Mouse (Mus musculus) CH12.LX (cell line): ENCODE data around the gene Tbca. TPM values are rescaled to one million over a fixed set of nuclear protein-coding genes. Genes with fewer than 3 reads are reported as not detected.

ENCODE experiments used
- DNase-seq: peaks from one replicate; pipeline ENCODE4 v3.0.0-alpha.2; 2013; ENCODE audit errors: extremely low read depth
- H3K27ac ChIP-seq: 2 replicates; pipeline ENCODE4 v1.5.1; 2012; ENCODE audit warnings: low read depth, mild to moderate bottlenecking, control low read depth, moderate library complexity; ENCODE audit not compliant: insufficient read depth
- H3K27me3 ChIP-seq: replicated peaks from 2 replicates; pipeline ENCODE3; 2012; ENCODE audit warnings: inconsistent platforms
- H3K36me3 ChIP-seq, 2 experiments: replicated peaks in 1 of 2; 2 replicates each; pipeline versions ENCODE3 to v1.6.1; 2012; ENCODE audit warnings: inconsistent platforms in 1 of 2, low read length in 1 of 2, mild to moderate bottlenecking in 1 of 2, mixed read lengths in 1 of 2, moderate library complexity in 1 of 2; ENCODE audit not compliant: control insufficient read depth in 1 of 2, insufficient read depth in 1 of 2
- H3K4me1 ChIP-seq, 2 experiments: 2 replicates each; pipeline ENCODE4 v1.6.1; 2012; ENCODE audit warnings: inconsistent platforms in 1 of 2, moderate library complexity in 1 of 2; ENCODE audit not compliant: insufficient read depth in 2 of 2, control insufficient read depth in 1 of 2
- H3K4me2 ChIP-seq: 2 replicates; pipeline ENCODE4 v1.6.1; 2012; ENCODE audit warnings: low read depth, mild to moderate bottlenecking, control low read depth; ENCODE audit not compliant: poor library complexity, insufficient read depth, severe bottlenecking
- H3K4me3 ChIP-seq, 3 experiments: fragments of 150-350 bp in 1 of 3; sonication (generic) in 1 of 3; replicated peaks in 1 of 3; 2 replicates each; pipeline versions ENCODE3 to v1.5.1; 2011 to 2012; ENCODE audit warnings: low read depth in 2 of 3, low read length in 2 of 3, mild to moderate bottlenecking in 2 of 3, moderate library complexity in 2 of 3, control low read depth in 1 of 3, improper control_type of control experiment in 1 of 3, inconsistent platforms in 1 of 3, mixed read lengths in 1 of 3; ENCODE audit not compliant: poor library complexity in 1 of 3
- H3K79me2 ChIP-seq: replicated peaks from 2 replicates; pipeline ENCODE4 v1.6.1; 2012; ENCODE audit warnings: mild to moderate bottlenecking, moderate library complexity; ENCODE audit not compliant: control insufficient read depth, poor library complexity, insufficient read depth, severe bottlenecking; ENCODE audit errors: extremely low read depth
- H3K9ac ChIP-seq: 2 replicates; pipeline ENCODE4 v1.6.1; 2012; ENCODE audit warnings: low read depth, mild to moderate bottlenecking, control low read depth, moderate library complexity; ENCODE audit not compliant: insufficient read depth
- H3K9me3 ChIP-seq: replicated peaks from 2 replicates; pipeline ENCODE3; 2012; ENCODE audit warnings: low read length, inconsistent platforms, mixed read lengths
- E2F4 ChIP-seq: IDR thresholded peaks from 2 replicates; pipeline ENCODE4 v1.6.1; 2011; ENCODE audit warnings: low read depth, low read length, improper control_type of control experiment; ENCODE audit not compliant: insufficient replicate concordance
- ELF1 ChIP-seq: IDR thresholded peaks from 2 replicates; pipeline ENCODE4 v1.6.1; 2014; ENCODE audit warnings: low read depth, mild to moderate bottlenecking, inconsistent platforms, low read length, improper control_type of control experiment
- EP300 ChIP-seq: IDR thresholded peaks from 2 replicates; pipeline ENCODE4 v1.6.1; 2011; ENCODE audit warnings: low read length, improper control_type of control experiment
- HCFC1 ChIP-seq: IDR thresholded peaks from 2 replicates; pipeline ENCODE4 v1.6.1; 2012; ENCODE audit warnings: low read depth, mild to moderate bottlenecking, inconsistent platforms, low read length, improper control_type of control experiment
- IRF4 ChIP-seq: IDR thresholded peaks from 2 replicates; pipeline ENCODE4 v1.6.1; 2014; ENCODE audit warnings: low read depth, mild to moderate bottlenecking, inconsistent platforms, low read length, improper control_type of control experiment
- JUN ChIP-seq: IDR thresholded peaks from 2 replicates; pipeline ENCODE4 v1.6.1; 2011; ENCODE audit warnings: low read depth, mild to moderate bottlenecking, low read length, improper control_type of control experiment, moderate library complexity; ENCODE audit not compliant: insufficient read depth
- KAT2A ChIP-seq: IDR thresholded peaks from 2 replicates; pipeline ENCODE4 v1.6.1; 2012; ENCODE audit warnings: low read length, improper control_type of control experiment, inconsistent platforms; ENCODE audit not compliant: insufficient replicate concordance
- MYC ChIP-seq: IDR thresholded peaks from 2 replicates; pipeline ENCODE4 v1.6.1; 2011; ENCODE audit warnings: low read depth, mild to moderate bottlenecking, improper control_type of control experiment, low read length
- NELFE ChIP-seq: IDR thresholded peaks from 2 replicates; pipeline ENCODE4 v1.6.1; 2011; ENCODE audit warnings: low read depth, low read length, improper control_type of control experiment
- POLR2A ChIP-seq: IDR thresholded peaks from 2 replicates; pipeline ENCODE4 v1.6.1; 2011; ENCODE audit warnings: low read depth, mild to moderate bottlenecking, improper control_type of control experiment, low read length
- RAD21 ChIP-seq: IDR thresholded peaks from 2 replicates; pipeline ENCODE4 v1.6.1; 2011; ENCODE audit warnings: low read depth, mild to moderate bottlenecking, low read length, improper control_type of control experiment, moderate library complexity
- RCOR1 ChIP-seq: conservative IDR thresholded peaks from 2 replicates; pipeline ENCODE4 v1.6.1; 2012; ENCODE audit warnings: low read depth, mild to moderate bottlenecking, inconsistent platforms, low read length, improper control_type of control experiment
- SIN3A ChIP-seq: IDR thresholded peaks from 2 replicates; pipeline ENCODE4 v1.6.1; 2012; ENCODE audit warnings: low read length, improper control_type of control experiment, inconsistent platforms
- SMC3 ChIP-seq: IDR thresholded peaks from 2 replicates; pipeline ENCODE4 v1.6.1; 2011; ENCODE audit warnings: low read depth, low read length, improper control_type of control experiment
- UBTF ChIP-seq: IDR thresholded peaks from 2 replicates; pipeline ENCODE4 v1.6.1; 2012; ENCODE audit warnings: low read depth, mild to moderate bottlenecking, inconsistent platforms, low read length, improper control_type of control experiment, moderate library complexity
- USF1 ChIP-seq: IDR thresholded peaks from 2 replicates; pipeline ENCODE4 v1.6.1; 2014; ENCODE audit warnings: low read depth, mild to moderate bottlenecking, inconsistent platforms, low read length, improper control_type of control experiment
- ZC3H11A ChIP-seq: IDR thresholded peaks from 2 replicates; pipeline ENCODE4 v1.6.1; 2012; ENCODE audit warnings: low read depth, mild to moderate bottlenecking, inconsistent platforms, low read length, improper control_type of control experiment
- ZMIZ1 ChIP-seq: IDR thresholded peaks from 2 replicates; pipeline ENCODE4 v1.6.1; 2012; ENCODE audit warnings: low read depth, mild to moderate bottlenecking, inconsistent platforms, low read length, improper control_type of control experiment
- dilution Hi-C: fragments of 300-500 bp; cut with MboI; formaldehyde crosslinking; loops from 2 replicates; pipeline ENCODE4 v1.14.3; 2020; ENCODE audit warnings: low sequenced_read_pairs; ENCODE audit not compliant: extremely low pct_unique_long_range_greater_than_20kb, extremely low pct_ligation_motif_present
- in situ Hi-C: fragments of 300-500 bp; cut with MboI; formaldehyde crosslinking; loops from 3 replicates; pipeline ENCODE4 v1.14.3; 2019; ENCODE audit warnings: low sequenced_read_pairs, low pct_ligation_motif_present, low pct_unique_long_range_greater_than_20kb, mixed read lengths
- polyA plus RNA-seq: library from polyadenylated mRNA; unstranded; fragments of >175 nt; gene quantifications from 2 replicates; pipeline ENCODE4 v1.2.1, GENCODE M21; 2012; ENCODE audit warnings: low read depth; ENCODE audit not compliant: insufficient read length
- total RNA-seq, 2 experiments: library from RNA; depleted of rRNA; stranded (reverse); fragments of 300-350 nt in 1 of 2; fragments of >200 nt in 1 of 2; gene quantifications; 2 replicates each; pipeline ENCODE4 v1.2.3; 2012 to 2014

Gene Tbca
- total and polyA plus RNA-seq, 3 experiments, result 141 to 552 (median 196) TPM

DNA sequence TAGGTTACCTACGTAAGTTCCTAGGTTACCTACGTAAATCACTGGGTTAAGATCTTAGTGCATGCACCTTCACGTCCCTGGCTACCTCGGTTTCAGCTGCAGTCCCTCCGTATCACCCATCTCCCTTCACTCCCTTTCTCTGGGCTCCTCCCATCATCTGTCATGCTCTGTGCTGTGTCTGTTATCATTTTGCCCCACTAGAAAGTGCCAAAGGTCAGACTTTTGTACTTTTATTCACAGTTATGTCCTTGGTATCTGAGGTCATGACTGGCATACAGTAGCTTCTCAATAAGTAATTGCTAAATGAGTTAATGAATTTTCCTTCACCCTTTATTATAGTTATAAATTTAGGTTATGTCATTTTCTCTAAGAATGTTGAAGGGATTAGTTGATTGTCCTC lies 37.7 kb downstream of the Tbca start:
- DNase-seq, result no peak
- no peak overlapping the region for H3K27ac ChIP-seq
- dilution Hi-C loops (no loop called here), in situ Hi-C loops (no loop called here)
- no peaks in the 10 kb centered on the region for H3K9me3 ChIP-seq
- peaks cover 0 to 23% of the 10 kb centered on the region in 2 experiments; a peak in 2 of 4 replicates for H3K4me1 ChIP-seq
- H3K4me2 ChIP-seq, result no peak overlapping the region
- peaks cover 7% of the 10 kb centered on the region for H3K79me2 ChIP-seq
- H3K9ac ChIP-seq, result no peak overlapping the region
- TF ChIP-seq SIN3A (no peak), ELF1 (no peak), ZC3H11A (no peak), ZMIZ1 (no peak), HCFC1 (no peak), MYC (no peak), KAT2A (no peak), UBTF (no peak), USF1 (no peak), IRF4 (no peak), RCOR1 (no peak), NELFE (no peak), E2F4 (no peak)
- H3K36me3 ChIP-seq, result peaks cover 6 to 41% of the 10 kb centered on the region in 2 experiments
- H3K4me3 ChIP-seq, result no peak overlapping the region
- H3K27me3 ChIP-seq, result no peaks in the 10 kb centered on the region

GRCm38 (mm10) chr13:94826986-94827385 lies 38.3 kb downstream of the Tbca start:
- TF ChIP-seq POLR2A (no peak), ZC3H11A (no peak), EP300 (no peak), RCOR1 (no peak), JUN (no peak), ZMIZ1 (no peak), RAD21 (no peak), SMC3 (no peak), E2F4 (no peak)
- TF ChIP-seq, all 38 proteins: peak for 0
- peaks cover 7% of the 10 kb centered on the region for H3K79me2 ChIP-seq
- dilution Hi-C loops, result no loop called here
- no peak overlapping the region for H3K4me2 ChIP-seq
- no peak overlapping the region for H3K27ac ChIP-seq
- no peak for DNase-seq
- no peak overlapping the region for H3K4me3 ChIP-seq
- H3K36me3 ChIP-seq, result peaks cover 6 to 43% of the 10 kb centered on the region in 2 experiments
- in situ Hi-C loops, result no loop called here
- no peaks in the 10 kb centered on the region for H3K9me3 ChIP-seq
- no peaks in the 10 kb centered on the region for H3K27me3 ChIP-seq
- peaks cover 0 to 19% of the 10 kb centered on the region in 2 experiments; a peak in 2 of 4 replicates for H3K4me1 ChIP-seq
- no peak overlapping the region for H3K9ac ChIP-seq
